Mouse (Mus musculus) neural tube, embryonic 11.5 days (tissue): ENCODE results near the gene Mia2. TPM values are rescaled to one million over a fixed set of nuclear protein-coding genes. Genes with fewer than 3 reads are reported as not detected.

Experiments used
- ATAC-seq: fragments of 200-750 bp; cut with Nextera tagmentation; 2 replicates; pipeline ENCODE4 v1.8.0; 2017; ENCODE audit warnings: moderate number of reproducible peaks, mild to moderate bottlenecking, moderate TSS enrichment, moderate library complexity; ENCODE audit not compliant: insufficient read depth, low FRiP score, low TSS enrichment
- DNase-seq: peaks from one replicate; pipeline ENCODE4 v3.0.0-alpha.2; 2015; ENCODE audit warnings: low spot score
- H3K27ac ChIP-seq: fragments of 300-500 bp; sonication (generic); 2 replicates; pipeline ENCODE4 v1.5.1; 2014; ENCODE audit warnings: low read depth, mild to moderate bottlenecking, low read length
- H3K27me3 ChIP-seq: fragments of 300-500 bp; sonication (generic); 2 replicates; pipeline ENCODE4 v1.6.1; 2014; ENCODE audit warnings: mild to moderate bottlenecking, low read length, mixed read lengths; ENCODE audit not compliant: control insufficient read depth, insufficient read depth
- H3K36me3 ChIP-seq: fragments of 300-500 bp; sonication (generic); 2 replicates; pipeline ENCODE4 v1.6.1; 2014; ENCODE audit warnings: mild to moderate bottlenecking, low read length, moderate library complexity, mixed read lengths; ENCODE audit not compliant: control insufficient read depth, insufficient read depth
- H3K4me1 ChIP-seq: fragments of 300-500 bp; sonication (generic); 2 replicates; pipeline ENCODE4 v1.6.1; 2014; ENCODE audit warnings: low read length, mixed read lengths; ENCODE audit not compliant: control insufficient read depth, insufficient read depth
- H3K4me2 ChIP-seq: fragments of 300-500 bp; sonication (generic); 2 replicates; pipeline ENCODE4 v1.6.1; 2014; ENCODE audit warnings: low read depth, mild to moderate bottlenecking, moderate library complexity
- H3K4me3 ChIP-seq: fragments of 300-500 bp; sonication (generic); 2 replicates; pipeline ENCODE4 v1.5.1; 2014; ENCODE audit warnings: low read depth, low read length
- H3K9ac ChIP-seq: fragments of 300-500 bp; sonication (generic); 2 replicates; pipeline ENCODE4 v1.6.1; 2014; ENCODE audit warnings: mild to moderate bottlenecking, low read length
- H3K9me3 ChIP-seq: fragments of 300-500 bp; sonication (generic); 2 replicates; pipeline ENCODE4 v1.6.1; 2016; ENCODE audit warnings: low read length; ENCODE audit not compliant: control insufficient read depth
- WGBS: fragments of 180-500 bp; shearing (Covaris S2); extraction: QIAGEN DNeasy Blood & Tissue Kit; methylation state at CpG from one replicate; pipeline ENCODE4 v1.1.7; 2014; 5-methylcytosine and 5-hydroxymethylcytosine counted together
- polyA plus RNA-seq: library from polyadenylated mRNA; unstranded; fragments of >200 nt; fragmentation: Nextera tagmentation; extraction: Ambion mirVana; gene quantifications from 2 replicates; pipeline ENCODE4 v1.2.1, GENCODE M21; 2014

The Mia2 gene
- polyA plus RNA-seq, 1 experiment from 2014 or later = 58.1 TPM

DNA sequence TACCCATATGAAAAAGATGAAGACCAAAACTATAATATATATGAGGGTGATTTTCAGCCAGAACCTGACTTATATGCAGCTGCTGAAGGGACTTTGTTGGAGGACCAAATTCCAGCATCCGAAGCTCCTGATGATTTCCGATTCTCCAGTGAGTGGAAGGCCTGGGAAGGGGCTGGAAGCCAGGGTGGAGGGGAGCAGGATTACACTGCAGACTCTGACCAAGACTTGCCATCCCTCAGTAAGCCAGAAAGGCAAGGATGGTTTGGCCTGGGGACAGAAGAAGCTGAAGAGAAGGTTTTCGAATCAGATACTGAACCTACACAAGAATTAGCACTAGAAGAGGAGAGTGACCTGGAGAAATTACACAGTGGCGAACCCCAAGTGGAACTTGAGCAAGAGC lies 12.3 kb downstream of the Mia2 start:
- H3K4me2 ChIP-seq = no peak overlapping the region
- DNase-seq = no peak
- no peaks in the 10 kb centered on the region for H3K4me1 ChIP-seq
- H3K36me3 ChIP-seq = no peaks in the 10 kb centered on the region
- no peak overlapping the region for H3K9ac ChIP-seq
- ATAC-seq = no peak
- no peak overlapping the region for H3K4me3 ChIP-seq
- WGBS = 89% methylated on average over 4 of the region's 4 CpGs
- no peak overlapping the region for H3K27ac ChIP-seq
- no peaks in the 10 kb centered on the region for H3K9me3 ChIP-seq
- H3K27me3 ChIP-seq = no peaks in the 10 kb centered on the region

DNA sequence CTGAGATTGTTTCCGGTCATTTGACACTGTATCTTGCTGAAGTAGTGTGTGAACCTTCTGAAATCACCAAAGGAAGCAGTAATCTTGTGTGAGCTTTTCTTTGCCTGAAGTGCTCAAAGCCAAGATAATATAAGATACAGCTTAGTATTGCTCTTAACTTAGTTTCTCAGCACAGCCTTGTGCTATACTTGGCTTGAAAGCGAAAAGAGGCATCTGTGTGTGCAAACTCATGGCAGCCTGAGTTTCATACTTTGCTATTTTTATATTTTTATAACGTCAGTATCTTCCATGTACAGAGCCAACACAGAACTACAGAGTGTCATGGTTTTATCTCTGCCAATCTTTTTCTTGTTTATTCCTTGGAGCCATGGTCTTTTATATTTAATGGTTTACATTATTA lies 21.6 kb downstream of the Mia2 start:
- DNase-seq (no peak), ATAC-seq (no peak)
- H3K4me2 ChIP-seq = no peak overlapping the region
- no peaks in the 10 kb centered on the region for H3K27me3 ChIP-seq
- no peaks in the 10 kb centered on the region for H3K36me3 ChIP-seq
- no peak overlapping the region for H3K9ac ChIP-seq
- 93% methylated on average over 3 of the region's 3 CpGs for WGBS
- no peaks in the 10 kb centered on the region for H3K9me3 ChIP-seq
- H3K4me1 ChIP-seq = no peaks in the 10 kb centered on the region
- H3K27ac ChIP-seq = no peak overlapping the region
- H3K4me3 ChIP-seq = no peak overlapping the region

DNA sequence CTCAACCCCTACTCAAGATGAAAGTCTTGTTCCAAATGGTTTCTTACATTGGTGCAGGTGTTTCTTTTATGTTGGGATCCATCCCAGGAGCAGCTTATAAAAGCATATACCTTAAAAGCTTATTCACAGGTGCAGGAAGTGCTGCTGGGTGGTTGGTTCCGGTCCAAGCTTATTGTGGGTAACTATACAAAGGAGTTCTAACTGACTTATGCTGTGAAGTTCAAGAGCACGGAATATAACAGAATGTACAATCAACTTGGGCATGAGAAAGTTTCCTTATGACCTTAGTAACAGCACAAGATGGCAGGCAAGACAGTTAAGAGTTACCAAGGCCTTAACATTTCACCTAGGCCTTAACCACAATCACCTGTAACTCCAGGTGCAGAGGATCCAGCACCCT lies 29.8 kb downstream of the Mia2 start:
- H3K27ac ChIP-seq = no peak overlapping the region
- H3K9me3 ChIP-seq = no peaks in the 10 kb centered on the region
- peaks cover 4% of the 10 kb centered on the region; the same call in 1 of the 2 replicates for H3K4me1 ChIP-seq
- no peaks in the 10 kb centered on the region for H3K36me3 ChIP-seq
- no peaks in the 10 kb centered on the region for H3K27me3 ChIP-seq
- H3K4me2 ChIP-seq = no peak overlapping the region
- DNase-seq = no peak
- WGBS = 77% methylated on average over 2 of the region's 2 CpGs
- no peak for ATAC-seq
- H3K9ac ChIP-seq = no peak overlapping the region
- no peak overlapping the region for H3K4me3 ChIP-seq

DNA sequence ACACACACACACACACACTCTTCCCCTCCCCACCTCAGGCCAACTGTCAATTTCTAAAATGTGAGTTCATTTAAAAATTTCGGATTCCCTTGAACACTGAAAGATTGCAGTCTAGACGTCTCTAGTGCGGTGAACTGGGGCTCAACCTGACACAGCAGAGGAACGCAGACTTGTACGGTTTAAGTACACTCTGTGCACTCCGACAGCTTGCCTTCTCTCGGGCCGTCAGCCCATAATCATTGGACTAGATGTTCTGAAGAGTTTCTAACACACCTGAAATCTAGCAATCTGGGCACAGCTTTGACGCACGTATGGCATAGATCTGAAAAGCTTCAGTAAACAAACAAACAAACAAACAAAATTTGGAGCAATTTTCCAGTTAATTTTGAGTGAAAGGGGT lies 32.9 kb downstream of the Mia2 start:
- no peaks in the 10 kb centered on the region for H3K27me3 ChIP-seq
- H3K9me3 ChIP-seq = no peaks in the 10 kb centered on the region
- H3K4me1 ChIP-seq = peaks cover 8% of the 10 kb centered on the region
- no peak overlapping the region for H3K9ac ChIP-seq
- H3K4me3 ChIP-seq = no peak overlapping the region
- no peak for ATAC-seq
- H3K4me2 ChIP-seq = no peak overlapping the region
- 87% methylated on average over 10 of the region's 10 CpGs for WGBS
- no peak overlapping the region for H3K27ac ChIP-seq
- no peaks in the 10 kb centered on the region for H3K36me3 ChIP-seq
- no peak for DNase-seq

DNA sequence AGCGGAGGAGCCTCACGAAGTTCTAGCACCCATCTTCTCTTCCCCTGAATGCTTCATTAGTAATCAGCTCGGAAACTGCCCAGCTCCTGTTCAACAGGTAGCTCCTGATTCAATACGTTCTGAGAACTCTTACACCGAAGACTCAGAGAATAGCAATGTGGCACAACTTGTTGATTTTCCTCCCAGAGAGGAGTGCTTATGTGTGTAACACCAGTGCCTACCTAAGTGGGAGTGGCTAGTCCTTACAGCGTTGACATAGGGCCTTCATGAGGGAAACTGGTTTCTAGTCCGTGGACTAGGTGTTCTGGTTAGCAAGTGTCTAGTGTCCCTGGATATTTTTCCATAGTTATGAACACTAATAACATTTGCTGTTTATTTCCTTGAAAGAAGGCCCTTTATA lies 33.4 kb downstream of the Mia2 start:
- Histone ChIP-seq H3K9ac (no peak overlapping the region), H3K36me3 (no peaks in the 10 kb centered on the region), H3K4me2 (no peak overlapping the region), H3K27ac (no peak overlapping the region), H3K4me3 (no peak overlapping the region), H3K9me3 (no peaks in the 10 kb centered on the region), H3K4me1 (peaks cover 8% of the 10 kb centered on the region), H3K27me3 (no peaks in the 10 kb centered on the region)
- WGBS = 74% methylated on average over 7 of the region's 7 CpGs
- ATAC-seq (no peak), DNase-seq (no peak)

DNA sequence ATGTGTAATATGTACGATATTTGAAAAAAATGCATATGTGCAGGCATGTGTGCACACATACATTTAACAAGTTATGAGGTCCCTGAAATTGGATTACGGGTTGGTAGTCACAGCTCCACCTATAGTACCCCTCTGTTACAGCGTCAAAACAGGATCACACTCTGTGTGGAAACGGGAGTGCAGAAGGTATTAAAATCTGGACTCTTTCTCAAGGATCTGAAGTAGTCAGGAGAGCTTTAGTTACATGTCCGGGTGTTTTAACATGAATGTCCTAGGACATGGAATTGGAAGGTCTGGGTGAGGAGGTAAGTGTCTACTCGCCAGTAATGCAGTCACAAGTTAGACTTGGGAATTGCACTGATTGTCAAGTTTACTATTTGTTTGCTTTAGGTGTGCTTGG lies 34.0 kb downstream of the Mia2 start:
- no peak overlapping the region for H3K27ac ChIP-seq
- peak overlapping the region; percentile 63 for H3K4me2 ChIP-seq
- H3K9me3 ChIP-seq = no peaks in the 10 kb centered on the region
- WGBS = 24% methylated on average over 6 of the region's 6 CpGs
- no peaks in the 10 kb centered on the region for H3K36me3 ChIP-seq
- H3K4me3 ChIP-seq = peak overlapping the region; percentile 27
- H3K4me1 ChIP-seq = peaks cover 8% of the 10 kb centered on the region
- DNase-seq = peak; percentile 44
- H3K27me3 ChIP-seq = no peaks in the 10 kb centered on the region
- H3K9ac ChIP-seq = no peak overlapping the region
- no peak for ATAC-seq

DNA sequence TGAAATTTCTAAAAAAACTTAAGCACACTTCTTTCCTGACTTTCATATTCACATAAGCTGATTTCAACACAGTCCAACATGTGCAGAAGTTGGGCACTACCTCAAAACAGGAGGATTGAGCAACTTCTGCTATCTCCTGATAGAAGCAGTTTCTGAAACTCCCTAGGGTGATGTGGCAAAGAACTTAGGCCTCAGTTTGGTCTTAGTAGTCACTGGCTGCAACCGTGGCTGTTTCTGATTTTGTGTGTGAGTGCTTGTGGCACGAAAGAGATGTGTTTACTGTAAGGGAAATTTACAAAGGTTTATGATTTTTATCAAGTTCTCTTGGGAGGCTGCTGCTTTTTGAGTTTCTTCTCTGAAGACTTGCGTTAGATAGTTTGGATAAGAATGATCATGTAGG lies 34.6 kb downstream of the Mia2 start:
- 29% methylated on average over 3 of the region's 3 CpGs for WGBS
- DNase-seq = peak; percentile 18
- H3K27ac ChIP-seq = no peak overlapping the region

DNA sequence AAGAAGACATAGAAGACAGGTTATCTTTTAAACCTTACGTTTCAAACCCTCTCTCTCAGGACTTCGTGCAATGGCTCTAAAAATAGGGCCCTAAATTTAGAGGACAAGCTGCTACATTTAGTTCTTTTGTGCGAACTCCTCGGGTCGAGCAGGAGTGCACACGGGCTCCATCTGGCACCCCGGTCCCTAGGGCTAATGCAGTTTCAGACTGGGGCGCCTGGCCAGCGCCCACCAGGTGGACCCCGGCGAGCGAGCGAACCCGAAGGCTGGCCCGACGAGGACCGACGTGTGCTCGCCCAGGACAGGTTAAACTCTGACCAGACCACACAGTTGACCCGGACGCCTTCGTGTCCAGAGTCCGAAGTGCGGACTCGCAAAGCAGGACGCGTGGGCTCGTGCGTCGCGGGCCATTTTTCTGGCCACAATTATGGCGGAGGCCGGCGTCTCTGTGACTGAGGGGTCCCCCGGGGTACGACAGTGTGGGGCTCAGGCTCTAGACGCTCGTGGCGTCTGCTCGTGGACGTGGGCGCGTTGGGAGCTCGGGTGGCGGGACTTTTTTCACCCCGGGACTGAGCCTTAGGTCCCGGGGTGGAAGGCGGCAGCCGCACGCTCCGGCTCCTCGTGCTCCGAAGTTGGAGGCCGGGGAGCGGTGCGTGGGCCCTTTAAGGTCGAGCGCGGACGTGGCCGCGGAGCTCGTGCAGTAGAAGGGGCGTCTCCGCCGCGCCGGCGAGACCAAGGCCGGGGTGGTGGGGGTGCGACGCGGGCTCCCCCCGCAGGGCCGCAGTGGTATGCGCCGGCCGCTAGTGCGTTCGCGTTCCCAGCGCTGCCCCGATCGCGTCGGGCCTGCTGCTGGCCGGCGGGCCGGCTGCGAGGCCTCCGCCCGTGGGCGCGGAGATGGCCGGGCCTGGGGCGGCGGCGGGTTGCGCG lies 35.3 kb downstream of the Mia2 start:
- peaks cover 8% of the 10 kb centered on the region for H3K4me1 ChIP-seq
- H3K27ac ChIP-seq = peak overlapping the region; percentile 94
- no peaks in the 10 kb centered on the region for H3K27me3 ChIP-seq
- WGBS = under 1% methylated on average over 89 of the region's 100 CpGs
- H3K9ac ChIP-seq = peak overlapping the region; percentile 93
- ATAC-seq (peak; percentile 96), DNase-seq (peak; percentile 95)
- peak overlapping the region; percentile 84 for H3K4me3 ChIP-seq
- H3K36me3 ChIP-seq = no peaks in the 10 kb centered on the region
- peak overlapping the region; percentile 63 for H3K4me2 ChIP-seq
- H3K9me3 ChIP-seq = no peaks in the 10 kb centered on the region

More for the DNA sequence above, 34.6 kb downstream of the Mia2 start:
- peak overlapping the region; percentile 84 for H3K4me3 ChIP-seq
- no peaks in the 10 kb centered on the region for H3K36me3 ChIP-seq
- no peak overlapping the region; the same call in 1 of the 2 replicates for H3K9ac ChIP-seq
- peaks cover 8% of the 10 kb centered on the region for H3K4me1 ChIP-seq
- no peak for ATAC-seq
- no peaks in the 10 kb centered on the region for H3K27me3 ChIP-seq
- no peaks in the 10 kb centered on the region for H3K9me3 ChIP-seq
- H3K4me2 ChIP-seq = peak overlapping the region; percentile 63

DNA sequence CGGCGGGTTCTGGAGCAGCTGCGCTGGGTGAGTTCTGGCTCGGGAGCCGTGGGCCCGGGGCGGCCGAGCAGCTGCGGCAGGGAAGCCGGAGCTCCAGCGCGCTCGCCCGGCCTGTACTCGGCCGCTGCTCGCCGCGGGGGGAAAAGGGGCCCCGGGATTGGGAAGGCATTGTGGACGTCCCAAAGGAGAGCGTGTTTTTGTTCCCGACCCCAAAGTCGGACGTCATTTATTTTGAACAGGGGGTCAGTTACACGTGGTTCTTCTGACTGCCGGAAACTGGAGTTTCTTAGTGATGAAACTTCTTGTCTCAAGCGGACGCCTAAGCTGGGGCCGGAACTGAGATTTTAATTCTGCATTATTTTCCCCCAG lies 36.0 kb downstream of the Mia2 start:
- Histone ChIP-seq H3K4me3 (peak overlapping the region; percentile 84), H3K4me1 (peaks cover 8% of the 10 kb centered on the region), H3K27ac (peak overlapping the region; percentile 94), H3K9me3 (no peaks in the 10 kb centered on the region), H3K4me2 (peak overlapping the region; percentile 38), H3K36me3 (no peaks in the 10 kb centered on the region), H3K9ac (peak overlapping the region; percentile 93), H3K27me3 (no peaks in the 10 kb centered on the region)
- DNase-seq (no peak), ATAC-seq (peak; percentile 74)
- under 1% methylated on average over 30 of the region's 30 CpGs for WGBS
